Mouse (Mus musculus) intestine, embryonic 14.5 days (tissue): ENCODE measurements at regions not wholly inside any gene's neighbourhood (a gene's known extent, or its start where the extent isn't known, plus 50 kb on each side); places are given as distances from the start of the nearest gene placed in this dataset.

Source experiments
- ATAC-seq: fragments of 200-750 bp; cut with Nextera tagmentation; replicated peaks from 2 replicates; pipeline ENCODE4 v1.8.0; 2017; ENCODE audit warnings: low read depth, moderate number of reproducible peaks, moderate TSS enrichment, moderate library complexity; ENCODE audit not compliant: low FRiP score, low TSS enrichment
- DNase-seq: peaks from one replicate; pipeline ENCODE4 v3.0.0-alpha.2; 2018; ENCODE audit warnings: low spot score
- H3K27ac ChIP-seq: fragments of 300-500 bp; sonication (generic); 2 replicates; pipeline ENCODE4 v1.5.1; 2014; ENCODE audit warnings: low read depth, mild to moderate bottlenecking, control low read depth
- H3K27me3 ChIP-seq: fragments of 300-500 bp; sonication (generic); replicated peaks from 2 replicates; pipeline ENCODE4 v1.6.1; 2014; ENCODE audit warnings: low read length, control low read depth; ENCODE audit not compliant: control insufficient read depth, insufficient read depth
- H3K36me3 ChIP-seq: fragments of 300-500 bp; sonication (generic); 2 replicates; pipeline ENCODE4 v1.6.1; 2014; ENCODE audit warnings: low read length, control low read depth; ENCODE audit not compliant: control insufficient read depth, insufficient read depth
- H3K4me1 ChIP-seq: fragments of 300-500 bp; sonication (generic); replicated peaks from 2 replicates; pipeline ENCODE4 v1.6.1; 2014; ENCODE audit warnings: low read length, control low read depth, mixed read lengths; ENCODE audit not compliant: control insufficient read depth, insufficient read depth
- H3K4me2 ChIP-seq: fragments of 300-500 bp; sonication (generic); 2 replicates; pipeline ENCODE4 v1.6.1; 2014; ENCODE audit warnings: low read length
- H3K4me3 ChIP-seq: fragments of 300-500 bp; sonication (generic); 2 replicates; pipeline ENCODE4 v1.5.1; 2014; ENCODE audit warnings: low read depth, low read length, control low read depth, mixed read lengths
- H3K9ac ChIP-seq: fragments of 300-500 bp; sonication (generic); 2 replicates; pipeline ENCODE4 v1.6.1; 2014; ENCODE audit warnings: mild to moderate bottlenecking, low read length
- H3K9me3 ChIP-seq: fragments of 300-500 bp; sonication (generic); 2 replicates; pipeline ENCODE4 v1.6.1; 2016; ENCODE audit warnings: low read length, control low read depth; ENCODE audit not compliant: control insufficient read depth
- WGBS: fragments of 180-500 bp; shearing (Covaris S2); extraction: QIAGEN DNeasy Blood & Tissue Kit; methylation state at CpG from one replicate; pipeline ENCODE4 v1.1.7; 2014; 5-methylcytosine and 5-hydroxymethylcytosine counted together

- no peak overlapping the region for H3K9ac ChIP-seq
- no peaks in the 10 kb centered on the region for H3K9me3 ChIP-seq
- no peaks in the 10 kb centered on the region for H3K36me3 ChIP-seq
- no peak overlapping the region for H3K4me3 ChIP-seq
- WGBS = 79% methylated on average over 7 of the region's 7 CpGs
- no peak overlapping the region for H3K4me2 ChIP-seq
- ATAC-seq = no peak
- peaks cover 12% of the 10 kb centered on the region; the same call in 1 of the 2 replicates for H3K4me1 ChIP-seq
- H3K27me3 ChIP-seq = no peaks in the 10 kb centered on the region
- no peak for DNase-seq
- H3K27ac ChIP-seq = no peak overlapping the region
These were observed 229.9 kb downstream of the Gm765 start for GRCm38 (mm10) chr6:98112495-98113115.

GRCm38 (mm10) chr6:98107123-98107522, 235.4 kb downstream of the Gm765 start:
- H3K36me3 ChIP-seq = no peaks in the 10 kb centered on the region
- 39% methylated on average over 5 of the region's 5 CpGs for WGBS
- ATAC-seq (no peak), DNase-seq (no peak)
- no peak overlapping the region for H3K4me3 ChIP-seq
- no peaks in the 10 kb centered on the region for H3K27me3 ChIP-seq
- H3K4me1 ChIP-seq = no peaks in the 10 kb centered on the region; the same call in 1 of the 2 replicates
- no peak overlapping the region for H3K9ac ChIP-seq
- no peak overlapping the region for H3K27ac ChIP-seq
- no peaks in the 10 kb centered on the region for H3K9me3 ChIP-seq
- no peak overlapping the region for H3K4me2 ChIP-seq

- DNase-seq (peak; percentile 94), ATAC-seq (no peak)
- Histone ChIP-seq H3K4me3 (peak overlapping the region; percentile 37), H3K36me3 (no peaks in the 10 kb centered on the region), H3K27me3 (no peaks in the 10 kb centered on the region), H3K4me1 (no peaks in the 10 kb centered on the region; the same call in 1 of the 2 replicates), H3K9ac (peak overlapping the region; percentile 38; the same call in 1 of the 2 replicates), H3K4me2 (peak overlapping the region; percentile 62), H3K27ac (no peak overlapping the region), H3K9me3 (no peaks in the 10 kb centered on the region)
- 37% methylated on average over 18 of the region's 18 CpGs for WGBS
These were observed 237.1 kb downstream of the Gm765 start for GRCm38 (mm10) chr6:98105280-98106090.

GRCm38 (mm10) chr6:98104432-98104831, 238.1 kb downstream of the Gm765 start:
- Histone ChIP-seq H3K9me3 (no peaks in the 10 kb centered on the region), H3K4me2 (no peak overlapping the region), H3K9ac (no peak overlapping the region), H3K4me1 (no peaks in the 10 kb centered on the region; the same call in 1 of the 2 replicates), H3K36me3 (no peaks in the 10 kb centered on the region), H3K27ac (no peak overlapping the region), H3K4me3 (no peak overlapping the region), H3K27me3 (no peaks in the 10 kb centered on the region)
- ATAC-seq = no peak
- 52% methylated on average over 3 of the region's 3 CpGs for WGBS
- no peak for DNase-seq

GRCm38 (mm10) chr6:98101023-98101422, 241.5 kb downstream of the Gm765 start:
- no peaks in the 10 kb centered on the region for H3K27me3 ChIP-seq
- DNase-seq (no peak), ATAC-seq (no peak)
- no peaks in the 10 kb centered on the region for H3K36me3 ChIP-seq
- no peak overlapping the region for H3K4me2 ChIP-seq
- no peaks in the 10 kb centered on the region for H3K9me3 ChIP-seq
- WGBS = 76% methylated on average over 4 of the region's 4 CpGs
- no peaks in the 10 kb centered on the region; the same call in 1 of the 2 replicates for H3K4me1 ChIP-seq
- H3K9ac ChIP-seq = no peak overlapping the region
- no peak overlapping the region for H3K27ac ChIP-seq
- no peak overlapping the region for H3K4me3 ChIP-seq

GRCm38 (mm10) chr6:98099126-98099525, 243.4 kb downstream of the Gm765 start:
- no peak overlapping the region for H3K4me3 ChIP-seq
- no peak overlapping the region for H3K4me2 ChIP-seq
- no peaks in the 10 kb centered on the region for H3K4me1 ChIP-seq
- no peaks in the 10 kb centered on the region for H3K9me3 ChIP-seq
- ATAC-seq (no peak), DNase-seq (no peak)
- no peak overlapping the region for H3K27ac ChIP-seq
- 91% methylated on average over 9 of the region's 9 CpGs for WGBS
- no peaks in the 10 kb centered on the region for H3K36me3 ChIP-seq
- no peak overlapping the region for H3K9ac ChIP-seq
- H3K27me3 ChIP-seq = no peaks in the 10 kb centered on the region

- H3K36me3 ChIP-seq = no peaks in the 10 kb centered on the region
- DNase-seq (no peak), ATAC-seq (no peak)
- H3K27ac ChIP-seq = no peak overlapping the region
- H3K4me1 ChIP-seq = no peaks in the 10 kb centered on the region
- no peak overlapping the region for H3K4me2 ChIP-seq
- WGBS = 60% methylated on average over 4 of the region's 4 CpGs
- no peak overlapping the region for H3K9ac ChIP-seq
- H3K27me3 ChIP-seq = no peaks in the 10 kb centered on the region
- no peaks in the 10 kb centered on the region for H3K9me3 ChIP-seq
- no peak overlapping the region for H3K4me3 ChIP-seq
These were observed 247.3 kb downstream of the Gm765 start for GRCm38 (mm10) chr6:98095243-98095642.

GRCm38 (mm10) chr6:98089185-98089584, 253.4 kb downstream of the Gm765 start:
- H3K9ac ChIP-seq = no peak overlapping the region
- H3K27ac ChIP-seq = no peak overlapping the region
- H3K4me3 ChIP-seq = no peak overlapping the region
- no peak overlapping the region for H3K4me2 ChIP-seq
- DNase-seq = no peak
- no peak for ATAC-seq
- 44% methylated on average over 4 of the region's 4 CpGs for WGBS
- H3K36me3 ChIP-seq = no peaks in the 10 kb centered on the region
- no peaks in the 10 kb centered on the region for H3K27me3 ChIP-seq
- no peaks in the 10 kb centered on the region for H3K9me3 ChIP-seq
- H3K4me1 ChIP-seq = no peaks in the 10 kb centered on the region
